Mouse (Mus musculus) liver, postnatal 0 days (tissue): ENCODE measurements at regions not wholly inside any gene's neighbourhood (a gene's known extent, or its start where the extent isn't known, plus 50 kb on each side); places are given as distances from the start of the nearest gene placed in this dataset.
"Not testable (repeated sequence)": the region's sequence is repeated elsewhere in the genome, so short reads cannot be mapped to it uniquely, and the experiment has no call there.

Experiments
- ATAC-seq: fragments of 200-750 bp; cut with Nextera tagmentation; 2 replicates; pipeline ENCODE4 v1.8.0; 2017; ENCODE audit warnings: mild to moderate bottlenecking, moderate library complexity
- DNase-seq: peaks from one replicate; pipeline ENCODE4 v3.0.0-alpha.2; 2016
- H3K27ac ChIP-seq: fragments of 300-500 bp; sonication (generic); 2 replicates; pipeline ENCODE4 v1.5.1; 2014; ENCODE audit warnings: antibody characterized with exemption, moderate library complexity, mild to moderate bottlenecking, low read depth
- H3K27me3 ChIP-seq: fragments of 300-500 bp; sonication (generic); 2 replicates; pipeline ENCODE4 v1.6.1; 2014; ENCODE audit warnings: low read length, control low read depth, mixed read lengths; ENCODE audit not compliant: insufficient read depth
- H3K36me3 ChIP-seq: fragments of 300-500 bp; sonication (generic); replicated peaks from 2 replicates; pipeline ENCODE4 v1.6.1; 2014; ENCODE audit warnings: mild to moderate bottlenecking, control low read depth, low read length, moderate library complexity, mixed read lengths; ENCODE audit not compliant: insufficient read depth
- H3K4me1 ChIP-seq: fragments of 300-500 bp; sonication (generic); 2 replicates; pipeline ENCODE4 v1.6.1; 2014; ENCODE audit warnings: antibody characterized with exemption, mild to moderate bottlenecking, control low read depth; ENCODE audit not compliant: insufficient read depth
- H3K4me2 ChIP-seq: fragments of 300-500 bp; sonication (generic); 2 replicates; pipeline ENCODE4 v1.6.1; 2014; ENCODE audit warnings: low read depth, mild to moderate bottlenecking, low read length, moderate library complexity, mixed read lengths
- H3K4me3 ChIP-seq: fragments of 300-500 bp; sonication (generic); 2 replicates; pipeline ENCODE4 v1.5.1; 2014; ENCODE audit warnings: low read depth, low read length
- H3K9ac ChIP-seq: fragments of 300-500 bp; sonication (generic); replicated peaks from 2 replicates; pipeline ENCODE4 v1.6.1; 2014; ENCODE audit warnings: mild to moderate bottlenecking, moderate library complexity
- H3K9me3 ChIP-seq: fragments of 300-500 bp; sonication (generic); 2 replicates; pipeline ENCODE4 v1.6.1; 2016; ENCODE audit warnings: mild to moderate bottlenecking, control low read depth, low read length, mixed read lengths
- CTCF ChIP-seq: sonication (generic); IDR thresholded peaks from 2 replicates; pipeline ENCODE4 v1.5.1; 2016; ENCODE audit warnings: antibody characterized with exemption, low read depth
- EP300 ChIP-seq: IDR thresholded peaks from 2 replicates; pipeline ENCODE4 v1.6.1; 2016; ENCODE audit warnings: antibody characterized with exemption, low read depth, mild to moderate bottlenecking
- WGBS: fragments of 180-500 bp; shearing (Covaris S2); extraction: QIAGEN DNeasy Blood & Tissue Kit; methylation state at CpG from one replicate; pipeline ENCODE4 v1.1.7; 2014; ENCODE audit not compliant: insufficient replicate concordance; 5-methylcytosine and 5-hydroxymethylcytosine counted together

DNA sequence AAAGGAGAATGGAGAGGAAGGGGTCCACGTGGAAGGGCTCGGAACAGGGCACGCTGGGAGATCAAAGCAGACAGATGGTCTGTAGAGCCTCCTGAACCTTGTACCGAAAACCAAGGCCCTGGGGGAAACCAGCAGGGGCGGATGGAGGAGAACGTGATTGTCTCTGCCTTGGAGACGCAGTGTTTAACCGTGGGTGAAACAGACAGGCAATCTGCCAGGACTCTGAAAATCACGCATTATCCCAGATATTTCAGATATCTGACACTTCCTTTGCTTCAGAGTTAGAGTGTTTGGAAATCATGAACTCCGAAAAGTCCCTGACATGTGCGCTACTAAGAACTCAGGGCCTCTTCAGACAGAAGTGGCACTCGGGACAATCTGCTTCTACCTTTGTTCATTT, 126.1 kb downstream of the Cenpf start:
- H3K4me3 ChIP-seq, result no peak overlapping the region
- H3K9ac ChIP-seq, result no peak overlapping the region
- no peak for ATAC-seq
- TF ChIP-seq CTCF, result no peak
- no peak for TF ChIP-seq EP300
- H3K36me3 ChIP-seq, result no peaks in the 10 kb centered on the region
- no peak overlapping the region for H3K4me2 ChIP-seq
- H3K27me3 ChIP-seq, result no peaks in the 10 kb centered on the region
- DNase-seq, result no peak
- no peaks in the 10 kb centered on the region for H3K4me1 ChIP-seq
- H3K9me3 ChIP-seq, result no peaks in the 10 kb centered on the region
- WGBS, result 83% methylated on average over 12 of the region's 12 CpGs
- H3K27ac ChIP-seq, result no peak overlapping the region

DNA sequence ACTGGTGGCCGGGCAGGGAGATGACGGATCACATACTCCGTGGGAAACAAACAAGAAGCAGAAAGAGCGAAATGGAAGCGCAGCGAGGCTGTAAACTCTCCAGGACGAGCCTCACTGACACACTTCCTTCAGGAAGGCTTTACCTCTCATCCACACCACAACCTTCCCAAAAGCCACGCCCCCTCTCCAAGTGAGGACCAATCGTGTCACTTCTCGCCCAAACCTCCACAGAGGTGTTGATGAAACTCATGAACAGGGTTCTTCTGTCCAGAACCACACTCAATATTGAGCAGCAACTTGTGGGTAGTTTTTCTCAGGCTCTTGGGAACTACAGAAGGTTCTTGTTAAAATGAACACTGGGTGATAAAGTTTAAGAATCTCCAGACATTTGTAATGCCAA, 127.3 kb downstream of the Cenpf start:
- Histone ChIP-seq H3K27me3 (no peaks in the 10 kb centered on the region), H3K4me3 (no peak overlapping the region), H3K9ac (no peak overlapping the region), H3K4me1 (no peaks in the 10 kb centered on the region), H3K27ac (no peak overlapping the region), H3K4me2 (no peak overlapping the region), H3K9me3 (no peaks in the 10 kb centered on the region), H3K36me3 (no peaks in the 10 kb centered on the region)
- no peak for TF ChIP-seq EP300
- no peak for TF ChIP-seq CTCF
- DNase-seq, result no peak
- WGBS, result 30% methylated on average over 10 of the region's 10 CpGs
- no peak for ATAC-seq

DNA sequence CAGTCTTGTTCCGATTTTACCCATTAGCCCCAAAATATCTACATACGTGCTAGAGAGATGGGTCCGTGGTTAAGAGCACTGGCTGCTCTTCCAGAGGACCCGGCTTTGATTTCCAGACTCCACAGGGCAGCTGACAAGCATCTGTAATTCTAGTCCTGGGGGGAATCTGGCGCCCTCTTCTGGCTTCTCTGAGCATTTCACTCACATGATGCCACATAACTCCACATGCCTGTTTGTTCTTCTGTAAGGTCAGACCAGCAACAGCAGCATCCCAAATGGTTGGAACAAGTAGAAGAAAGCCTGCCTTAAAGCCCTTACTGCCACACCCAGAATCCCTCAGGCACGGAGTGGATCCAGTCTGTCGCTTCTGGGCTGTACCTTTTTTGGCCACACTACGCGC, 137.0 kb downstream of the Cenpf start:
- H3K27me3 ChIP-seq, result no peaks in the 10 kb centered on the region
- no peak overlapping the region for H3K4me2 ChIP-seq
- DNase-seq (no peak), ATAC-seq (no peak)
- TF ChIP-seq EP300 (no peak), CTCF (peak; percentile 20; the same call in 1 of the 2 replicates)
- no peak overlapping the region for H3K4me3 ChIP-seq
- WGBS, result 76% methylated on average over 9 of the region's 9 CpGs
- no peak overlapping the region for H3K27ac ChIP-seq
- H3K9me3 ChIP-seq, result no peaks in the 10 kb centered on the region
- no peaks in the 10 kb centered on the region for H3K36me3 ChIP-seq
- no peak overlapping the region for H3K9ac ChIP-seq
- H3K4me1 ChIP-seq, result no peaks in the 10 kb centered on the region

DNA sequence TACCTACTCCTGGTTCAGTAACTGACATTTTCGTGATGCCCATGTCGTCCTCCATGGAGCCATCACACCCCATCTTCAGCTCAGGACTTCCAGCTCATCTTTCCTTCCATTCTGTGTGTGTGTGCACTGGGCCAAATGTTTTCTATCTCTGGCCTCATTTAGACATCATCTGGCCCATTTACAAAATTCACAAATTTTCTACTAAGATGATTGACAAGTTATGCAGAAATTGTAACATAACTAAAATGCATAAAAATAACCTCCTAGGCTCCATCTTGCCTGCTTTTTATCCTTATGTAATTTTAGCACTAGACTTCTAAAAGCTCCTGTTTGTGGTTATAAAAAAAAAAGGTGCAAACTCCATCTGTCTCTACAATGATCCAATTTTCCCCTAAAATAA, 130.8 kb upstream of the Kcnk2 start:
- no peaks in the 10 kb centered on the region for H3K9me3 ChIP-seq
- H3K36me3 ChIP-seq, result no peaks in the 10 kb centered on the region
- no peaks in the 10 kb centered on the region for H3K27me3 ChIP-seq
- no peak for TF ChIP-seq EP300
- TF ChIP-seq CTCF, result no peak
- WGBS, result 77% methylated on average over 2 of the region's 2 CpGs
- ATAC-seq, result no peak
- H3K9ac ChIP-seq, result no peak overlapping the region
- H3K4me2 ChIP-seq, result no peak overlapping the region
- no peak overlapping the region for H3K27ac ChIP-seq
- no peaks in the 10 kb centered on the region for H3K4me1 ChIP-seq
- no peak overlapping the region for H3K4me3 ChIP-seq
- no peak for DNase-seq

DNA sequence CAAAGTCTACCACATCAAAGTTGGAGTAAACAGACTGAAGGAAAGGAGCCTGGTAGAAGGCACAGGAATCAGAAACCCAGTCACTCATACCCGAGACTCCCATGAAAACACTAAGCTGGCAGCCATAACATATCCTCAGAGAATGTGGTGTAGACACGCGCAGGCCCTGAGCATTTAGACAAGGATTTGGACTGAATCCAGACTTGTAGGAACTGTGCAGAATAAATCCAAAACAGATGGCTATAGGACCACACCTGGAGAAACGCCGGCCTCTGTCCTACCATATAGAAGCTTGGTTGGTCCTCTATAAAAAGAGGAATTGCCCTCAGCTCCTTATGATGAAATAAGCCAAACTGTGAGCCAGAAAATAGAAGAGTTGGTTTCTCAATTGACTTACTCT, 124.3 kb upstream of the Kcnk2 start:
- no peak overlapping the region for H3K4me3 ChIP-seq
- H3K27me3 ChIP-seq, result no peaks in the 10 kb centered on the region
- WGBS, result 84% methylated on average over 5 of the region's 5 CpGs
- no peak overlapping the region for H3K9ac ChIP-seq
- H3K4me1 ChIP-seq, result no peaks in the 10 kb centered on the region
- DNase-seq (no peak), ATAC-seq (no peak)
- H3K27ac ChIP-seq, result no peak overlapping the region
- TF ChIP-seq EP300 (no peak), CTCF (no peak)
- no peak overlapping the region for H3K4me2 ChIP-seq
- no peaks in the 10 kb centered on the region for H3K9me3 ChIP-seq
- no peaks in the 10 kb centered on the region for H3K36me3 ChIP-seq

DNA sequence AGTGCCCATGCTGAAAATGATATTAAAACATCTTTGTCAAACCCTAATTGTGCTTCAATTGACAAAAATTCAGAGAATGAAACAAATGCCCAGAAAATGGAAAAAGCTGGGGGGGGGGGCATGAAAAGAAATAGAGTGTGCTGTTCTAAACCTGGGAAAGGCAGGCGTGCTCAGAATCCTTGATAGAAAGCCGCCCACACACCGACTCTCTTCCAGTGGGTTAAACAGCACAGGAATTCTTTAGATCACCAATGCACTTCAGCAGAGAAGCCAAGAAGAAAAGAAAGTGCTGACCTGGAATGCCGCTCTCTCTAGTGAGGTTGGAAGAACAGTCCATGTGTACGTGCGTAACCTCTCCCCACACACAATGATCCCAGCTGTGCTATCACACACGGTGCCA, 113.4 kb upstream of the Kcnk2 start:
- TF ChIP-seq CTCF, result no peak
- TF ChIP-seq EP300, result no peak
- 75% methylated on average over 7 of the region's 7 CpGs for WGBS
- Histone ChIP-seq H3K27me3 (no peaks in the 10 kb centered on the region), H3K4me3 (no peak overlapping the region), H3K9me3 (no peaks in the 10 kb centered on the region), H3K9ac (no peak overlapping the region), H3K4me1 (no peaks in the 10 kb centered on the region), H3K36me3 (no peaks in the 10 kb centered on the region), H3K27ac (no peak overlapping the region), H3K4me2 (no peak overlapping the region)
- DNase-seq (no peak), ATAC-seq (no peak)

DNA sequence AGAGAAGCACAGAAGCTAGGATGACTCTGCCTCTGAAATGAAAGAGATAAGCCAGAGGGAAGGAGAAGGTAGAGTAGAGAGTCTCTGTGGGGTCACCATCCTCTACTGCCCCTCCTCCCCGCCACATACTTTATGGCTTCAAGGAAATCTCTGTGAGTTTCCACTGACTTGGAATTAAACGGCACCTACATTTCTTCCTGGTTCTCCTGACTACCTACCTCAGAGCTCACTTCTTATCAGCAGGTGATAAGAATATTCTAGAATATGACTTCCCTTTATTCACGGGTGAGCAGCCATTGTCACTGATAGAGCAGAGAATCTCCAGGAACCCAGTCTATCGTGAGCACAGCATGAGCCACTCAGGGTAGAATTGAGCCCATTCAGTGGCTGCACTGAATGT, 111.3 kb upstream of the Kcnk2 start:
- DNase-seq (no peak), ATAC-seq (no peak)
- no peaks in the 10 kb centered on the region for H3K27me3 ChIP-seq
- no peaks in the 10 kb centered on the region for H3K4me1 ChIP-seq
- no peak overlapping the region for H3K27ac ChIP-seq
- peaks cover 5% of the 10 kb centered on the region; the same call in 1 of the 2 replicates for H3K9me3 ChIP-seq
- WGBS, result 63% methylated on average over 4 of the region's 4 CpGs
- H3K4me3 ChIP-seq, result no peak overlapping the region
- no peak for TF ChIP-seq CTCF
- H3K4me2 ChIP-seq, result no peak overlapping the region
- H3K9ac ChIP-seq, result no peak overlapping the region
- H3K36me3 ChIP-seq, result no peaks in the 10 kb centered on the region

DNA sequence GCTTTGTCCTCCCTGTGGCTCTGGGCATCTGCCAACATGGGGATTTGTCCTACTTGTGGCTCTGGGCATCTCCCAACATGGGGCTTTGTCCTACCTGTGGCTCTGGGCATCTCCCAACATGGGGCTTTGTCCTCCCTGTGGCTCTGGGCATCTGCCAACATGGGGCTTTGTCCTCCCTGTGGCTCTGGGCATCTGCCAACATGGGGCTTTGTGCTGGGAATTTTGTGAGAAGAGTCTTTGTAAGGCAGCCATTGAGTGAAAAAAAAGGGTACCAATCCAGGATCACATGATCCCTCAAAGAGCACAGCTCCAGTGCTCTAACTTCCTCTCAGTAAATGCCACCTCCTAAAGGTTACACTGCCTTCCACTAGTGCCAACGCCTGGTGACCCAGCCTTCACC, 105.2 kb upstream of the Kcnk2 start:
- not testable (repeated sequence) for H3K9me3 ChIP-seq, ATAC-seq, DNase-seq, H3K27ac ChIP-seq, H3K9ac ChIP-seq, H3K27me3 ChIP-seq, H3K4me1 ChIP-seq, H3K4me3 ChIP-seq, H3K36me3 ChIP-seq, H3K4me2 ChIP-seq
- WGBS, result 73% methylated on average over 1 of the region's 1 CpGs
